Mouse (Mus musculus): ENCODE measurements around the gene Glrx3.

Glrx3 gene

DNA sequence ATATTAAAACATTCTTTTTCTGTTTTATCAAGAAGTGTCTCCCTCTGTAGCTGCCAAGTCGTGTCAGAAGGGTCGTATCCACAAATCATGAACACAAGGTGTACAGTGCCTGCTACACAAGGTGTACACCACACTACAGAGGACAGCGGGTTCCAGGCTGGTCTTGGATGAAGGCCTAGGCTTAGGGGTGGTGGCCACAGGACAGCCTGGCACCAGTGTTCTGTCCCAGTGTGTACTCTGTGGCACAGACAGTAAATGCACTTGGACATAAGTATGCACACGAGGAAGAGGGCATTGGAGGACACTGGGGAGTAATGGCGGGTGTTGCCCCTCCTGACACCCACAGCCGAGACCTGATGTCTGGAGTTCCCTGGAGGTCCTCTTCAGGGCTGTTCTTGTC, 34.7 kb downstream of the Glrx3 start:
- no peak for DNase-seq (ENCODE audit: low read depth)

DNA sequence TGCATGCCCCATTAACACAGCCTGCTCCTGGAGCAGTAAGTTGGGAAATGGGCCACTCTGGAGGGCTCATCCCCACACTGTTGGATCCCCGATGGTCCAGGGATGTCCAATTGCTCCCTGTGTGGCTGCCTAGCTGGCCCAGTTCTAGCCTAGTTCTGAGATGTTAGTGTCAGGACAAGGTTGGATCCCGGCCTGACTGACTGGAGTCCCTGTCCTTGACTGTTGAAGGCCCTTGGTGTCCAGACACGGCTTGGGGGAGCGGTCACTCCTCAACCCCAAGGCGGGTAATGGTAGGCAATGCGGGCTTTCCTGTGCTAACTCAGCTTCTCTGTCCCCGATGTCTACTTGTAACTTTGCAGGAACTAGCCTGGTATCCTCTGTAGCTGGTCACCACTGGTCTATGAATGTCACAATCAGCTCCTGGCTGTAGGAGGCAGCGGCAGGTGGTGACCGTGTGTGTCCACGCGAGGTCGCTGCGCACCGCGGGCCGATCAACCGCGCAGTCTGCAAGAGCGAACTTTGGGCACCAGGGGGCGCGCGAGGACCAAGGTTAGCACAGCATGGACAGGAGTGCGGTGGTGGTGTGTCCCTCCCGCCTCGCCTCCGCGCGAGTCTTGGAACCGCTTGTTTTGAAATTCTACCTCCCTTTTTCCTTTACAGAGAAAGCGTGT, 40.7 kb downstream of the Glrx3 start:
- peak; percentile 82 for DNase-seq (ENCODE audit: low read depth)

DNA sequence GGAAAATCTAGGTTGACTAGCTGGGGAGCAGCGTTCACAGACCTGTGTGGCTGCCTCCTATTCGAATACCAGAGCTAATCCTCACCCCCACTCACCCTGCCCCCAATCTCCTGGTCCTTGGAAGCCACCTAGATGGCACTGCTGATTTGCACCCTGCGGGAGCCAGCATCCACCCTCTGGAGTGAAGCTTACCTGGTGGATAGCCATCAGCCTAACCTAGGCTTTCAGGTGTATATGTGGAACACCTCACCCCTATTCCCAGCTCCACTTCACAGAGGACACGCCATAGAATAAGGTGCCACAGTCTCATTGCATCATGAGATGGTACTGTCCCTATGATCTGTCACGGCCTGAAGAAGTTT, 41.2 kb downstream of the Glrx3 start:
- DNase-seq (ENCODE audit: low read depth) = no peak

DNA sequence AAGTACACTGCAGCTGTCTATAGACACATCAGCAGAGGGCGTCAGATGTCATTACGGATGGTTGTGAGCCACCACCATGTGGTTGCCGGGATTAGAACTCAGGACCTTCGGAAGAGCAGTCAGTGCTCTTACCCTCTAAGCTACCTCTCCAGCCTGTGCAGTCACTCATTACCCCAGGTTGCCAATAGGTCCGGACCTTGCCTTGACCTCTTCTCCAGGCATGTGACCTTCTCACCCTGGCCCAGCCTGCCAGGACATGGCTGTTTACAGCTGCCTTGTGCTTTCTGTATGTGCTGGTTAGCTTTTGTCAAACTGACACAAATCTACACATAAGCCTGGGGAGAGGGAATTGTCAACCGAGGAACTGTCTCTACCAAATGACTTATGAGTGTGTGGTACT, 43.4 kb downstream of the Glrx3 start:
- no peak for DNase-seq (ENCODE audit: low read depth)

DNA sequence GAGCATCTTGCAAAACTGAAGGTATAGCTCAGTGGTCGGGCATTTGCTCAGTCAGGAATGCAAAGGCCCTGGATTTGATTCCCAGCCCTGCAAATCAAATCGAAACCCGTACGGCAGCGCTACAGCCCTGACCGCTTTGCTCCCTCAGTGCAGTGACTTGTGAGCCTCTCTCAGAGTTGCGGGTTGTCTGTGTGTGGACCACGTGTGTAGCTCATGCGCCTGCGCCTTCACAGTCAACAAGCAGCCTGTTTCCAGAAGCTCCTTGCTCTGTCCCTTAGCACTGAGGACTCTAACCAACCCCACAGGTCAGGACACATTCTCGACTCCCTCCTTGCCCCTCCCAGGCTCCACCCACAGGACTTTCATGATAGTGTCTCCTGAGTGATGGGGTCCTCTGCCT, 46.6 kb downstream of the Glrx3 start:
- no peak for DNase-seq (ENCODE audit: low read depth)

DNA sequence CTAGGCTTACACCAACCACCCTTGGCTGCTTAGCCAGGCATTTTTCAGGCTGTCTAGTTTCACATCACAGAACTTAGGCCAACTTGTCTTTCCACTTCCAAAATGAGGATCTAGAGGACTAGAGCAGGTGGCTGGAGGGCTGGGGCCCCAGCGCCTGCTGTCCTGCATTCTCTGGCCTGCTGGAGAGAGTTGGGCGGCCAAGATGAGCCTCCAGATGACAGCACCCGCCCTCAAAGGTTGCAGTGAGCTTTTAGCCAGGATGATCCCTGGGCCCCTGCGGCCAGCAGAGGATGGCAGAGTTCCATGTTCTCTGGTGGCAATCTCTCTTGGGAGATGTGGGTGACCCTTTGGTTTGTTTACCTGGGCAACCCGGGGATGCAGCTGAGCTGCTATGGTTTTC, 51.0 kb downstream of the Glrx3 start:
- DNase-seq (ENCODE audit: low read depth) = no peak

DNA sequence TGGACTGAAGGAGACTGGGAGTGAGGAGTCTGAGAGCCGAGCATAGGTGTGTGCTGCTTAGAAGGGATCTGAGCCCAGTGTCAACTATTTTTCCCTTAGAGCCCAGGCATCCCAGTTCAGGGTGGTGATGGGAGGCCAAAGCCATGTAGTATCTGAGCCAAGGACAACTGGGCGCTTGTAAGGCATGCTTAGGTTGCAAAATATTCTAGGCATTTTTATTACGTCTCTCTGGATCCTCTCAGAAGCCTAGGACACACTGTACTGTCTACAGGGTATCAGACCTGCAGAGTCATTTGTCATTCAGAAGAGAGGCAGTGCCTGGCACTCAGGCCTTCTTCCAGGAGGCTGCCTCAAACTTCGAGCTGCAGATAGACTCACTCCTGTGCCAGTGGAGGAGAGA, 53.3 kb downstream of the Glrx3 start:
- no peak for DNase-seq (ENCODE audit: low read depth)

DNA sequence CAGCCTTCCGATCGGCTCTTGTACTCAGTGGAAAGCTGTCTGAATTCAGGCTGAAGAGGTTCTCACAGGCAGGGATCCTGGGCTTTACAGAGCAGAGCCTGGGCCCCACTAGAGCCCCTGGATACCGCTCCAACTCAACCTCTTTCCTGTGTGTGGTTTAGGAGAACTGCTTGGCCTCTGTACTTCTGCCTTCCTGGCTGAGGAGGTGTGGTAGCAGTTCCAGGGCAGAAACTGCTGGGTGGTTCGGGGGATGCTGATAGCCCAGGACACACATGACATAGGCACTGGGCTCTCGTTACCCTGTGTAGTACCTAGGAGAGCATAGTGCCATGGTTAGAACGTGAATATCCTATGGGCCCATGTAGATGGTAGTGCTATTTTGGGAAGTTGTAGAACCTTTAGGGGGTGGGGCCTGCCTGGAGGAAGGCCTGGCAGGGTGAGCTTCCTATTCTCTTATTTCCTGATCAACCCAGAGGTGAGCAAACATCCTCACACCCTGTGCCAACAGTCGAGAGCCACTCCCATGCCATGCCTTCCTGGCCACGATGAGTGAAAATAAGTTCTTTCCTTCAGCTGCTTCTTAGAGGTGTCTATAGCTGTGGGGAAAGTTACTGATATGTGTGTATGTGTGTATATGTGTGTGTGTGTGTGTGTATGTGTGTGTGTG, 55.0 kb downstream of the Glrx3 start:
- no peak for DNase-seq (ENCODE audit: low read depth)

DNA sequence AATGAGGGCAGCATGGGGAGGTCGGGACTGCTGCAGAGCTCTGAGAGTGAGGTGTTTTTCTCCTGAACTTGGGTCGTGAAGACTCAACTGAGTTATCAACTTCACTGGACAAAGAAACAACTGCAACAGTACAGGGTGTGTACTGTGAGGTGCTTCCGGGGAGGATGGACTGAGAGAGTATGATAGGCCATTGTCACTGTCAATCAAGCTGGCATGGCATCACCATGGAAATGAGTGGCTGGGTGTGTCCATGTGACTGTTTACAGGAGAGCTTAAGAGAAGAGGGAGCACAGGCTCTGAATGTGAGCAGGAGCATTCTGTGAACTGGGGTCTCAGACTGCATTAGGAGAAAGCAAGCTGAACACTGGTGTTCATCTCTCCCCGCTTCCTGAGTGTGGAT, 61.3 kb downstream of the Glrx3 start:
- no peak for DNase-seq (ENCODE audit: low read depth)

DNA sequence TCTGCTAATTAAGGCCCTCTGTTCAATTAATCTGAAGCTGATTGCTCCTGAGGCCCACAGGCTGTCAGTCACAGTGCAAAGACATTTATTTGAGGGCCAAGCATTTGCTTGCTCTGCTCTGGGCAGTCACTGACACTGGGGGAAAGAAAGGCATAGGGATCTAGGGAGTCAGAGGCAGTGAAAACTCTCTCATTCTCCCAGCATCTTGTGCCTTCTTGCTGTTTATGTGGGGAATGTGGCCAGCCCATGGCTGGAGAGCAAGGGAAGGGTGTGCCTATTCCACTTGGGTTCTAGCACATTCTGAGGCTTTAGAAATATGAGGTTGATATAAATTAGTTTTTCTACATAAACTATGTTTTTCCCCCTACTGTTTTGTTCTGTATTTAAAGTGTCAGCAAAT, 80.2 kb downstream of the Glrx3 start:
- DNase-seq (ENCODE audit: low read depth) = no peak

DNA sequence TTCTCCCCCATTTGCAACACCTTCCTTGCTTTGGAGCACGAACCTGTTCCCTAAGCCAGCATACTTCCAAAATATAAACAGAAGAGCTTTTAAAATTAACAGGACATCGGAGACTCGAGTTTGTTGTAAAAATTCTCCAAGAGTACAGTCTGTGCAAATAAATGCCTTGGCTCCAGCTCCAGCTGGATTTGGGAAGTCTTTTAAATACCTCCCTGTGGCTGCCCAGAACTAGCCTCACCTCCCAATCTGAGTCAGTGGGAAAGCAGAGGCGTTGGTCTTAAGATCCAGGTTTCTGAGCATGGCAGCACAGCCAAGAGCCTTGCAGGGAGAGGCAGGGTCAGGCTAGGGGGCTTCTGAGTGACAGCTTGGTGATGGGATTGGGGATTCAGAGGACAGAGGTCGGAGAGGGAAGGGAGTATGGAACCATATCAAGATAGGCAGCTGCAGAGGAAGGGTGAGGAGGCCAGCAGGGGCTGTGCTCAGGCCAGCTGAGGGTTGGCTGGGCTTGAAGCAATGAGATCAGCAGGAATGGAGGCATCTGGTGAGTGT, 80.7 kb downstream of the Glrx3 start:
- DNase-seq (ENCODE audit: low read depth) = no peak

Measured in c-Kit-positive CD71-positive TER-119-negative erythroid progenitor cells, embryonic 14.5 days (primary cell).